Mouse (Mus musculus): ENCODE data around the gene Asb6. TPM values are rescaled to one million over a fixed set of nuclear protein-coding genes. Genes with fewer than 3 reads are reported as not detected.

Gene Asb6
- total RNA-seq, 2 experiments from 2014 or later, result 32.1 to 32.9 TPM

- DNase-seq (ENCODE audit: extremely low spot score in 1 of 2, low spot score in 2 of 2), result no peak
Measured at GRCm38 (mm10) chr2:30842615-30843014, 12.5 kb upstream of the Asb6 start.

GRCm38 (mm10) chr2:30836238-30836990 lies 6.3 kb upstream of the Asb6 start:
- intact Hi-C loops (cut with DNase I), result no loop called here
- DNase-seq (ENCODE audit: extremely low spot score in 1 of 2, low spot score in 2 of 2), result peak in 1 of 2 experiments; percentile 56

More at GRCm38 (mm10) chr2:30842615-30843014, 12.5 kb upstream of the Asb6 start:
- intact Hi-C loops (cut with DNase I), result no loop called here

GRCm38 (mm10) chr2:30834373-30835022 lies 4.4 kb upstream of the Asb6 start, which contains the start of gene Prrx2:
TSS of gene Prrx2 (plus strand) at chr2:30834972.
- intact Hi-C loops (cut with DNase I), result no loop called here

GRCm38 (mm10) chr2:30833644-30834043 lies 3.5 kb upstream of the Asb6 start:
- intact Hi-C loops (cut with DNase I), result no loop called here
- DNase-seq (ENCODE audit: extremely low spot score in 1 of 2, low spot score in 2 of 2), result no peak

More at GRCm38 (mm10) chr2:30834373-30835022, 4.4 kb upstream of the Asb6 start, which contains the start of gene Prrx2:
- no peak for DNase-seq (ENCODE audit: extremely low spot score in 1 of 2, low spot score in 2 of 2)

GRCm38 (mm10) chr2:30829315-30829714 lies 818 bp downstream of the Asb6 start:
- intact Hi-C loops (cut with DNase I), result loop anchor here (5.0 kb wide), 1 partner anchor 103 kb away; no protein-coding TSS in a partner anchor
- peak in 1 of 2 experiments; percentile 52 for DNase-seq (ENCODE audit: extremely low spot score in 1 of 2, low spot score in 2 of 2)

- intact Hi-C loops (cut with DNase I), result loop anchor here (5.0 kb wide), 1 partner anchor 104 kb away; no protein-coding TSS in a partner anchor
- DNase-seq (ENCODE audit: extremely low spot score in 1 of 2, low spot score in 2 of 2), result peak; percentile 93 to 96
Measured at GRCm38 (mm10) chr2:30827749-30828475, 2.2 kb downstream of the Asb6 start.

- intact Hi-C loops (cut with DNase I), result loop anchor here (5.0 kb wide), 1 partner anchor 105 kb away; no protein-coding TSS in a partner anchor
- peak in 1 of 2 experiments; percentile 78 for DNase-seq (ENCODE audit: extremely low spot score in 1 of 2, low spot score in 2 of 2)
Measured at GRCm38 (mm10) chr2:30826825-30827748, 3.0 kb downstream of the Asb6 start.

GRCm38 (mm10) chr2:30823385-30824153 lies 6.6 kb downstream of the Asb6 start:
- DNase-seq (ENCODE audit: extremely low spot score in 1 of 2, low spot score in 2 of 2), result peak in 1 of 2 experiments; percentile 72

GRCm38 (mm10) chr2:30822460-30822859 lies 7.7 kb downstream of the Asb6 start:
- intact Hi-C loops (cut with DNase I), result no loop called here
- DNase-seq (ENCODE audit: extremely low spot score in 1 of 2, low spot score in 2 of 2), result no peak

More at GRCm38 (mm10) chr2:30823385-30824153, 6.6 kb downstream of the Asb6 start:
- intact Hi-C loops (cut with DNase I), result no loop called here

- no peak for DNase-seq (ENCODE audit: extremely low spot score in 1 of 2, low spot score in 2 of 2)
- intact Hi-C loops (cut with DNase I), result no loop called here
Measured at GRCm38 (mm10) chr2:30821073-30821472, 9.1 kb downstream of the Asb6 start.

GRCm38 (mm10) chr2:30819873-30820272 lies 10.3 kb downstream of the Asb6 start:
- DNase-seq (ENCODE audit: extremely low spot score in 1 of 2, low spot score in 2 of 2), result no peak
- intact Hi-C loops (cut with DNase I), result no loop called here

GRCm38 (mm10) chr2:30816383-30816782 lies 13.8 kb downstream of the Asb6 start:
- no peak for DNase-seq (ENCODE audit: extremely low spot score in 1 of 2, low spot score in 2 of 2)
- intact Hi-C loops (cut with DNase I), result no loop called here

GRCm38 (mm10) chr2:30810573-30810972 lies 19.6 kb downstream of the Asb6 start:
- intact Hi-C loops (cut with DNase I), result no loop called here

GRCm38 (mm10) chr2:30809503-30809902 lies 20.6 kb downstream of the Asb6 start:
- intact Hi-C loops (cut with DNase I), result no loop called here
- no peak for DNase-seq (ENCODE audit: extremely low spot score in 1 of 2, low spot score in 2 of 2)

More at GRCm38 (mm10) chr2:30810573-30810972, 19.6 kb downstream of the Asb6 start:
- no peak for DNase-seq (ENCODE audit: extremely low spot score in 1 of 2, low spot score in 2 of 2)

GRCm38 (mm10) chr2:30808296-30808655 lies 21.9 kb downstream of the Asb6 start:
- no peak for DNase-seq (ENCODE audit: extremely low spot score in 1 of 2, low spot score in 2 of 2)
- intact Hi-C loops (cut with DNase I), result no loop called here

- DNase-seq (ENCODE audit: extremely low spot score in 1 of 2, low spot score in 2 of 2), result peak; percentile 98 to 100
- intact Hi-C loops (cut with DNase I), result no loop called here
Measured at GRCm38 (mm10) chr2:30807648-30808295, 22.4 kb downstream of the Asb6 start, which contains the start of gene Ntmt1. TSS of gene Ntmt1 (plus strand) at chr2:30807826.

- DNase-seq (ENCODE audit: extremely low spot score in 1 of 2, low spot score in 2 of 2), result peak in 1 of 2 experiments; percentile 55
- intact Hi-C loops (cut with DNase I), result no loop called here
Measured at GRCm38 (mm10) chr2:30807147-30807647, 22.9 kb downstream of the Asb6 start.
